14 mouse cellular contexts compared by ENCODE assay signal in genomic region chr2:92027811-92028590, GRCm38 (mm10). TPM values are rescaled to one million over a fixed set of nuclear protein-coding genes. Genes with fewer than 3 reads are reported as not detected.
DNase-seq lines count a peak whose midpoint lies in the region; ATAC-seq and TF ChIP-seq lines count a peak whose summit lies in the region.
"Had no signal": no experiment of that assay in that cellular context is flagged by ENCODE, and none has a peak within 500 bp of the region (broad histone marks: within the 10 kb centered on the region; RNA-seq: fewer than 3 reads in every experiment).

No protein-coding gene starts in this region.

- no peaks in the 10 kb centered on the region for H3K27me3 ChIP-seq in lung, postnatal 0 days (replicated peaks; ENCODE audit: insufficient read depth, low read length)
- H3K27me3 ChIP-seq in forebrain, embryonic 15.5 days, result peaks cover 7% of the 10 kb centered on the region; the same call in 1 of the 2 replicates
- H3K27me3 ChIP-seq: embryonic facial prominence, embryonic 15.5 days had no signal

- H3K4me3 ChIP-seq in lung, postnatal 0 days (ENCODE audit: low read depth, low read length), result no peak overlapping the region
- no peak overlapping the region for H3K4me3 ChIP-seq in forebrain, embryonic 15.5 days
- H3K4me3 ChIP-seq: embryonic facial prominence, embryonic 15.5 days; kidney, embryonic 15.5 days; liver, embryonic 15.5 days had no signal

- no peak for TF ChIP-seq EP300 in lung, postnatal 0 days (IDR thresholded peaks at IDR 0.05)

- no peak for TF ChIP-seq CTCF in lung, postnatal 0 days (IDR thresholded peaks at IDR 0.05)

- peak; percentile 70 to 80 for DNase-seq in lung, adult 18-20 months
- DNase-seq in lung, postnatal 14 days, result no peak
- peak; percentile 62 for DNase-seq in adrenal gland, postnatal 25 days
- DNase-seq in lung, postnatal 0 days (ENCODE audit: low spot score), result peak; percentile 57
- peak; percentile 76 for DNase-seq in yolk sac, embryonic 10.5 days (ENCODE audit: low spot score)
- no peak for DNase-seq in layer of hippocampus, adult 9-10 months (ENCODE audit: low spot score)
- DNase-seq: cerebellum, postnatal 25 days; right cerebral cortex, adult 18-20 months; thymus, postnatal 4 days had no signal

- H3K27ac ChIP-seq in lung, postnatal 0 days (ENCODE audit: low read length), result no peak overlapping the region
- no peak overlapping the region for H3K27ac ChIP-seq in forebrain, embryonic 15.5 days (replicated peaks)
- H3K27ac ChIP-seq: embryonic facial prominence, embryonic 15.5 days; hindbrain, embryonic 14.5 days; kidney, embryonic 15.5 days; liver, embryonic 15.5 days had no signal

- no peaks in the 10 kb centered on the region for H3K36me3 ChIP-seq in lung, postnatal 0 days (ENCODE audit: insufficient read depth, low read length)
- no peaks in the 10 kb centered on the region for H3K36me3 ChIP-seq in forebrain, embryonic 15.5 days
- H3K36me3 ChIP-seq: embryonic facial prominence, embryonic 15.5 days; kidney, embryonic 15.5 days; liver, embryonic 15.5 days had no signal

- no peak overlapping the region for H3K4me2 ChIP-seq in lung, postnatal 0 days (replicated peaks; ENCODE audit: low read depth, low read length)
- no peak overlapping the region for H3K4me2 ChIP-seq in forebrain, embryonic 15.5 days (replicated peaks)
- H3K4me2 ChIP-seq: embryonic facial prominence, embryonic 15.5 days; hindbrain, embryonic 14.5 days; kidney, embryonic 15.5 days; liver, embryonic 15.5 days had no signal

- no peaks in the 10 kb centered on the region for H3K4me1 ChIP-seq in lung, postnatal 0 days (ENCODE audit: insufficient read depth, low read depth, low read length)
- peaks cover 18% of the 10 kb centered on the region for H3K4me1 ChIP-seq in forebrain, embryonic 15.5 days

- H3K9me3 ChIP-seq in lung, postnatal 0 days (ENCODE audit: low read length), result no peaks in the 10 kb centered on the region
- no peaks in the 10 kb centered on the region for H3K9me3 ChIP-seq in forebrain, embryonic 15.5 days
- H3K9me3 ChIP-seq: embryonic facial prominence, embryonic 15.5 days; kidney, embryonic 15.5 days; liver, embryonic 15.5 days had no signal

- no peak for ATAC-seq in lung, postnatal 0 days
- no peak for ATAC-seq in forebrain, embryonic 15.5 days (replicated peaks)

- 41% methylated on average over 11 of the region's 11 CpGs for WGBS in lung, postnatal 0 days
- WGBS in forebrain, embryonic 15.5 days, result 64% methylated on average over 11 of the region's 11 CpGs

- no peak overlapping the region for H3K9ac ChIP-seq in lung, postnatal 0 days (replicated peaks; ENCODE audit: low read depth)
- no peak overlapping the region for H3K9ac ChIP-seq in forebrain, embryonic 15.5 days (replicated peaks)
- H3K9ac ChIP-seq: embryonic facial prominence, embryonic 15.5 days; hindbrain, embryonic 14.5 days; kidney, embryonic 15.5 days; liver, embryonic 15.5 days had no signal

RNA-seq across cellular contexts. Expression of gene Creb3l1, which starts 3.7 kb away (rescaled TPM):
- total RNA-seq in adrenal gland, postnatal 25 days (2021), result 4.3 and 8.4 TPM in 2 replicates
- 7.0 and 8.1 TPM in 2 replicates for polyA plus RNA-seq in lung, postnatal 0 days (2015; fragmentation: Nextera tagmentation; extraction: Ambion mirVana)
- polyA plus RNA-seq in forebrain, embryonic 15.5 days (2015; fragmentation: Nextera tagmentation; extraction: Ambion mirVana), result 0.92 and 1.0 TPM in 2 replicates

RNA-seq across cellular contexts. Expression of gene Dgkz, which starts 52.3 kb away (rescaled TPM):
- 42.2 and 61.5 TPM in 2 replicates for total RNA-seq in adrenal gland, postnatal 25 days (2021)
- polyA plus RNA-seq in lung, postnatal 0 days (2015; fragmentation: Nextera tagmentation; extraction: Ambion mirVana), result 50.7 and 54.0 TPM in 2 replicates
- polyA plus RNA-seq in forebrain, embryonic 15.5 days (2015; fragmentation: Nextera tagmentation; extraction: Ambion mirVana), result 27.6 and 28.2 TPM in 2 replicates

Comparison
In these comparisons a context has a peak if more than half of its experiments do, and no peak if none do; other contexts are left out.
1. DNase-seq: peak in lung, adult 18-20 months (2 of 2), adrenal gland, postnatal 25 days (single experiment), lung, postnatal 0 days (single experiment) and yolk sac, embryonic 10.5 days (single experiment); none in lung, postnatal 14 days (single experiment) and layer of hippocampus, adult 9-10 months (single experiment).